Mouse (Mus musculus) heart, adult 2 months (tissue): Measurements from ENCODE around the gene Csk. TPM values are rescaled to one million over a fixed set of nuclear protein-coding genes. Genes with fewer than 3 reads are reported as not detected.
A peak's percentile ranks its signal among the peaks of the same experiment; 100 is the strongest.

Experiments used
- DNase-seq, 2 experiments: peaks; one replicate each; pipeline ENCODE4 v3.0.0; 2021
- H3K27ac ChIP-seq: fragments of 200-600 bp; 2 replicates; pipeline ENCODE4 v1.8.1; 2022
- H3K27me3 ChIP-seq: fragments of 200-500 bp; 2 replicates; pipeline ENCODE4 v1.6.1; 2012; ENCODE audit warnings: mild to moderate bottlenecking, low read length, inconsistent platforms, mixed read lengths; ENCODE audit not compliant: control insufficient read depth, insufficient read depth
- H3K36me3 ChIP-seq: fragments of 200-500 bp; 2 replicates; pipeline ENCODE4 v1.6.1; 2012; ENCODE audit warnings: low read length, inconsistent platforms; ENCODE audit not compliant: control insufficient read depth, insufficient read depth
- H3K4me1 ChIP-seq: fragments of 200-500 bp; 2 replicates; pipeline ENCODE4 v1.6.1; 2011; ENCODE audit warnings: low read length; ENCODE audit not compliant: control insufficient read depth, insufficient read depth
- H3K4me3 ChIP-seq: fragments of 200-600 bp; 2 replicates; pipeline ENCODE4 v1.8.1; 2022
- H3K79me2 ChIP-seq: fragments of 200-500 bp; replicated peaks from 2 replicates; pipeline ENCODE4 v1.6.1; 2012; ENCODE audit warnings: mild to moderate bottlenecking, inconsistent platforms, low read length, moderate library complexity, mixed read lengths; ENCODE audit not compliant: control insufficient read depth, insufficient read depth
- H3K9ac ChIP-seq: fragments of 200-500 bp; 2 replicates; pipeline ENCODE4 v1.6.1; 2012; ENCODE audit warnings: low read depth, mild to moderate bottlenecking, control low read depth, inconsistent platforms, low read length, mixed read lengths
- CTCF ChIP-seq: fragments of 200-600 bp; IDR thresholded peaks from 2 replicates; pipeline ENCODE4 v1.8.1; 2022; ENCODE audit warnings: antibody characterized with exemption, mild to moderate bottlenecking, moderate library complexity
- EP300 ChIP-seq: fragments of 200-500 bp; IDR thresholded peaks from 2 replicates; pipeline ENCODE4 v1.6.1; 2011; ENCODE audit warnings: low read depth, low read length, control low read depth; ENCODE audit not compliant: insufficient read depth
- POLR2A ChIP-seq: fragments of 200-500 bp; IDR thresholded peaks from 2 replicates; pipeline ENCODE4 v1.6.1; 2011; ENCODE audit warnings: mild to moderate bottlenecking, low read depth, low read length, control low read depth; ENCODE audit not compliant: insufficient read depth
- WGBS: fragments of 180-500 bp; shearing (Covaris S2); methylation state at CpG from one replicate; pipeline ENCODE4 v1.1.7; 2018; 5-methylcytosine and 5-hydroxymethylcytosine counted together
- intact Hi-C: fragments of 180-260 bp; cut with DNase I; formaldehyde crosslinking; loops from one replicate; pipeline ENCODE4 v1.15.1; 2025
- polyA plus RNA-seq: library from polyadenylated mRNA; depleted of rRNA; stranded (reverse); fragments of >200 nt; gene quantifications from 2 replicates; pipeline ENCODE4 v1.2.3, GENCODE M21; 2012
- total RNA-seq, 2 experiments: library from RNA; stranded (reverse); gene quantifications; 2 replicates each; pipeline ENCODE4 v1.2.3; 2021

The Csk gene
- total and polyA plus RNA-seq, 3 experiments: 20.6 to 29.7 (median 23.3) TPM

DNA sequence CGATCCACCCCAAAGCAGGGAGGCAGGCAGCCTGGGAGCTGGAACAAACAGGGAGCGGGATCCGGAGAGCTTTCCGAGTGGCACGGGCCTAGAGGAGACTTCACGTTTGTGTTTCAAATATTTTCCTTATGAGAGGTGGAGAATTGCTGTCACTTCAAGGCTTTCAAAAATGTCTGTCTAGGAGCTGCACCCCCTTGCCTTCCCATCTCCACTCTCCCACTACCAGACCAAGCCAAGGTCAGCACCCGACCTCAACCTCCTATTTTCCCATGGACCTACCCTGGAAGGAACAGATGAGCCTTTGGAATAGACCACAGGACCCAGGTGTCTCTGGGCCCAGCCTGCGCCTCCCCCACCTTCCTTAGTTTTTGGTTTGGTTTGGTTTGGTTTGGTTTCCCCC, 56.2 kb downstream of the Csk start:
- intact Hi-C loops: no loop called here
- Histone ChIP-seq H3K4me3 (no peak overlapping the region), H3K9ac (no peak overlapping the region), H3K79me2 (no peaks in the 10 kb centered on the region), H3K27ac (no peak overlapping the region), H3K36me3 (no peaks in the 10 kb centered on the region), H3K4me1 (0 out of 2 replicates have a peak, but pooled peaks cover 2% of the 10 kb centered on the region), H3K27me3 (no peaks in the 10 kb centered on the region)
- no peak for DNase-seq
- WGBS: 80% methylated on average over 8 of the region's 8 CpGs
- TF ChIP-seq EP300 (no peak), POLR2A (no peak), CTCF (no peak)

DNA sequence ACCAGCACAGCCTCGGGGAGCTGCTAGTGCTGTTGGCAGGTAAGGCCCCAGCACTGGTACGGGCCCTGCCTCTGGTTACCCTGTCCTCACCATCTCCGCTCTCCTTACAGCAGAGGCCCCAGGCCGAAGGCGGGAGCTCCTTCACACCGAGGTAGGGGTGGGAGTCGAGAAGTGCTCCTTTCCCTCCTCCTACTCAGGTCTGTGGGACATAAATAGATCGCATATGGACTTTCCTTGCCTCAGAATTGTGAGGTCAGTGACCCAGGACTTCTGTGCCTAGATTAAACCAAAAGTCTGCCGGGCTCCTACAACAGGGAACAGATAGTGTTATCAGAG, 59.3 kb downstream of the Csk start:
- H3K4me1 ChIP-seq: 0 out of 2 replicates have a peak, but pooled peaks cover 2% of the 10 kb centered on the region
- intact Hi-C loops: no loop called here
- no peak overlapping the region for H3K9ac ChIP-seq
- H3K36me3 ChIP-seq: no peaks in the 10 kb centered on the region
- 66% methylated on average over 9 of the region's 9 CpGs for WGBS
- H3K79me2 ChIP-seq: no peaks in the 10 kb centered on the region
- TF ChIP-seq POLR2A (no peak), CTCF (no peak), EP300 (no peak)
- H3K27me3 ChIP-seq: no peaks in the 10 kb centered on the region
- DNase-seq: no peak
- H3K4me3 ChIP-seq: no peak overlapping the region
- no peak overlapping the region for H3K27ac ChIP-seq

DNA sequence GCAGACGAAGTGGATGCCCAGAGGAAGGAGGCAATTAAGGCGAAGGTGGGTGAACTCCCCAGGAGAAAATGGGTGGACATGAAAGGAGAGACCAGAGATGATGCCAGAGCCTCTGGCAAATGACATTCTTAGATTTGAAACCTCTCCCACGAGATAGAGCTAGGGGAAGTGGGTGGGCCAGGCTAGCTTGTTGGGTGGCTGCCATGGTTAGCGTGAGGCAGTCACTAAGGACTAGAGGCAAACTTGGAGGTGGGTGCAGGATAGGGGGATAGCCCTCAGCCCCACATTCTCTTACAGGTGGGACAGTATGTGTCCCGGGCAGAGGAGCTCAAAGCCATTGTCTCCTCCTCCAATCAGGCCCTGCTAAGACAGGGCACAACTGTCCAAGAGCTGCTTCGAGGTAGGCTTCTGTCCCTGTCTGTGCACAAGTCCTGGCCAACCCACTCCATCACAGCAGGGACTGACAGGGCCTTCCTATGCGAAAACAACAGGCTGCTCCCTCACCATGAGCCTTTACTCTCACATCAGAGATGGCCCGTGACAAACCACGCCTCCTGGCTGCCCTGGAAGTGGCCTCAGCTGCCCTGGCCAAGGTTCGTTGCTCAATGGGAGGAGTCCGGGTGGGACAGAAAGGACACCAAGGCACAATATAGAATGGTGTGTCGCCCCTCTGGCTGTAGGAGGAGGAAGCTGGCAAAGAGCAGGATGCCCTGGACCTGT, 59.8 kb downstream of the Csk start:
- 57% methylated on average over 12 of the region's 12 CpGs for WGBS
- Histone ChIP-seq H3K4me3 (no peak overlapping the region), H3K27me3 (no peaks in the 10 kb centered on the region), H3K79me2 (no peaks in the 10 kb centered on the region), H3K36me3 (no peaks in the 10 kb centered on the region), H3K9ac (no peak overlapping the region), H3K27ac (no peak overlapping the region), H3K4me1 (peaks cover 5% of the 10 kb centered on the region; the same call in 1 of the 2 replicates)
- DNase-seq: no peak
- intact Hi-C loops: no loop called here
- TF ChIP-seq EP300 (no peak), POLR2A (no peak), CTCF (no peak)

DNA sequence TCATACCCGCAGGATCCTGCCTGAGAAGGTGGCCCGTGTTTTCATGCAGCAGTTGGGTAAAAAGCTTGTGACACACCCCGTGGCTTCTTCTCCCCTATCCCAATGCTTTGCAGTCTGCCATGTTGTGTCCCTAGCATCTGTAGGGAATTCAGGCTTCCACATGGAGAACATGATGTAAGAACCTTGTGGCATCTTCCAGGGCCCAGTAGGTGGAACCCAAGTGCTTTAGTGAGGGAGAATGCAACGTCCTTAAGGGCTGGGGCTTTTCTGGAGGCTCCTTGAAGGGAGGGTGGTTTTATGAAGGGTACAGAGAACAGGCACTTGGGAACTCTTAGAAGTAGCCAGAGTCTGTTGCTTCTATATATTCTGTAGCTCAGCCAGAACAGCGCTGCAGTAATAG, 62.7 kb downstream of the Csk start:
- intact Hi-C loops: loop anchor here (2.0 kb wide), 1 partner anchor 64 kb away; no protein-coding TSS in a partner anchor
- Histone ChIP-seq H3K79me2 (no peaks in the 10 kb centered on the region), H3K27me3 (no peaks in the 10 kb centered on the region), H3K4me3 (no peak overlapping the region), H3K4me1 (peaks cover 3% of the 10 kb centered on the region; the same call in 1 of the 2 replicates), H3K27ac (no peak overlapping the region), H3K36me3 (no peaks in the 10 kb centered on the region), H3K9ac (no peak overlapping the region)
- DNase-seq: no peak
- TF ChIP-seq EP300: no peak
- TF ChIP-seq POLR2A: no peak
- TF ChIP-seq CTCF: peak; percentile 22; the same call in 1 of the 2 replicates
- WGBS: 59% methylated on average over 5 of the region's 5 CpGs

DNA sequence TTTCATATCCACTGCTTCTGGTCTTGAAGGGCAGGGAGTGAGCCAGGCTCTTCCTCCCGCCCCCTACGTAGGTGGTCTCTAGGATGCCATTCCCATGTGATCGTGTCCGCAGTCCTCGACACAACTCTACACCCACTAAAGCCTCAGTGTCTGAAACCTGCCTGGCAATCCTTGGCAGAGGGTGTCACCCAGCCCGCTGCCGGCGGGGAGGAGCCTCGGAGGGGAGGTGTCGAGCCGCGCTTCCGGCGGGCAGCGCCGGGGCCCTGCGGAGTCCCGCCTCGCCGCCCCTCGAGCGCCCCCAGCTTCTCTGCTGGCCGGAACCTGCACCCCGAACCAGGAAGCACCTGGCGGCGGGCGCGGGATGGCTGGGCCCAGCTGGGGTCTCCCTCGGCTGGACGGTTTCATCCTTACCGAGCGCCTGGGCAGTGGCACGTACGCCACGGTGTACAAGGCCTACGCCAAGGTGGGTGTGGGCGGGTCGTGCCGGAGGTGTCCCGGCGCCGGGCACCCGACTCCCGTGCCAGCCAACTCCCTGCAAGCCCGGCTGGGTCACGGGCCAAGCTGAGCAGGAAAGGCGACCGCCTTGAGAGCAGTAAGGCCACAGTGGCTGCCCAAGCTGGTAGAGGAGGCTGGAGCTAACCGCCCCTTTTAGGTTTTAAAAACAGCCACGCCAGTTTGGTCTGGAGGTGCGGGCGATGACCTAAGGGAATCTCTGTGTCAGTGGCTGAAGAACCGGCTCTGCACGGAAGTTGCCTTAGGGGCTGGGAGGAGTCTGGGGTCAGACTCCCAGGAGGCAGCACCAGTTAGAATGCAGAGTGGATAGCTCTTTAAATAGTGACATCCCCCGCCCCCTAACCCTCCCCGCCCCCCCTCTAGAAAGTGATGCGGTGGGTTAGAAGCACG, 64.0 kb downstream of the Csk start, which contains the start of gene Ulk3:
Gene Ulk3, plus strand, starts transcription at position 229 of the 903 bp plus-strand sequence.
- no peaks in the 10 kb centered on the region for H3K79me2 ChIP-seq
- no peaks in the 10 kb centered on the region for H3K27me3 ChIP-seq
- no peaks in the 10 kb centered on the region for H3K36me3 ChIP-seq
- WGBS: under 1% methylated on average over 58 of the region's 58 CpGs
- peak within 1 kb of the TSS; percentile 73 for H3K4me3 ChIP-seq
- H3K4me1 ChIP-seq: peaks cover 3% of the 10 kb centered on the region; the same call in 1 of the 2 replicates
- intact Hi-C loops: loop anchor here (1.0 to 5.0 kb wide), 3 partner anchors 48 to 65 kb away; no protein-coding TSS in a partner anchor
- peak within 1 kb of the TSS; percentile 81 for H3K27ac ChIP-seq
- H3K9ac ChIP-seq: peak within 1 kb of the TSS; percentile 88
- TF ChIP-seq POLR2A (0 out of 2 replicates have a peak, but pooled peaks have one; percentile 38), CTCF (peak; percentile 61), EP300 (no peak)
- DNase-seq: peak; percentile 87 to 90

DNA sequence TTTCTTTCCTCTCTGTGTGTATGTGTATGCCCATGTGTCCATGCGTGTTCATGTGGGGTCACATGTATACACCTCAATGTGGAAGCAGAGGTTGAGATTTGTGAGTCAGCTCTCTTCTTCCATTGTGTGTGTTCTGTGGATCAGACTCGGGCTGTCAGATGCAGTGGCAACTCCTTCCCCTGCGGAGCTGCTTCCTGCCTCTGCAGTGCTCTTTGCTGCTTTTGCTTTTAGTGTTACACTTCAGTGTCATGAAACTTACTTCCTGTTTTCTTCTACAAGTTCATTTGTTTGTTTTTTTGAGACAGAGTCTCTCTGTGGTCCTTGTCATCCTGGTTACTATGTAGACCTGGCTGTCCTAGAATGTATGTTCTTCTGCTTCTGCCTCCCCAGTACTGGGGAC, 68.4 kb downstream of the Csk start:
- H3K4me3 ChIP-seq: no peak overlapping the region
- intact Hi-C loops: loop anchor here (5.0 kb wide), 1 partner anchor 62 kb away; no protein-coding TSS in a partner anchor

More for the DNA sequence above, 68.4 kb downstream of the Csk start:
- WGBS: 67% methylated on average over 3 of the region's 3 CpGs
- no peak overlapping the region for H3K27ac ChIP-seq
- no peaks in the 10 kb centered on the region for H3K79me2 ChIP-seq
- no peaks in the 10 kb centered on the region for H3K27me3 ChIP-seq
- TF ChIP-seq EP300: no peak
- no peak for TF ChIP-seq POLR2A
- TF ChIP-seq CTCF: no peak
- DNase-seq: no peak
- H3K4me1 ChIP-seq: peaks cover 3% of the 10 kb centered on the region; the same call in 1 of the 2 replicates
- no peaks in the 10 kb centered on the region for H3K36me3 ChIP-seq
- no peak overlapping the region for H3K9ac ChIP-seq
